Comparison of ENCODE assay signal across 8 mouse cellular contexts in the genomic region with DNA sequence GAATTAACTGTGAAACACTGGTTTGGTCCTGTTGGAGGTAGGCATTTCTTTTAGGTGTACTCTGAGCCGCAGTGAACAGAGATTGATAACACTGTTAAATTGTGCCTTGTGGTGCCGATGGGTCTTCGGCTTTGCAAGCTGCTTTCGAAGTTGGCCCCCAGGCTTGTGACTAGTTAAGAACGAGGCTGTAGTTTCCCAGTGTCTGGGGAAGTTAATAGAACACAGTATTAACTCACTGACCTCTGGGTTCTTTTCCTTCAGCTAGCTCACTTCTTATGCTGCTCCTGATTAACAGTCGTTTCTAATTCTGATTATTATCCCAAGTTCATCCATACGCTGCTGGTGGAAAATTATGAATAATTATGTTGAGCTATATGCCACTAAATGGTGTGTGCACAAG. TPM values are rescaled to one million over a fixed set of nuclear protein-coding genes. Genes with fewer than 3 reads are reported as not detected.
A peak's percentile ranks its signal among the peaks of the same experiment; 100 is the strongest.
DNase-seq lines count a peak whose midpoint lies in the region; ATAC-seq and TF ChIP-seq lines count a peak whose summit lies in the region.

No protein-coding gene starts in this region.

- DNase-seq in limb, embryonic 14.5 days (ENCODE audit: low spot score), result no peak
- no peak for DNase-seq in cerebellum, adult 11-12 months
- DNase-seq in gastrocnemius, postnatal 14 days, result no peak
- no peak for DNase-seq in cerebellum, adult 18-20 months

- H3K4me3 ChIP-seq in megakaryocyte, embryonic 14.5 days (replicated peaks), result peak overlapping the region; percentile 93
- peak overlapping the region; percentile 85 for H3K4me3 ChIP-seq in hindbrain, embryonic 13.5 days
- H3K4me3 ChIP-seq in limb, embryonic 14.5 days (replicated peaks; ENCODE audit: low read length), result peak overlapping the region; percentile 79
- peak overlapping the region; percentile 87 for H3K4me3 ChIP-seq in stomach, embryonic 16.5 days (replicated peaks; ENCODE audit: low read length)

- no peaks in the 10 kb centered on the region for H3K9me3 ChIP-seq in megakaryocyte, embryonic 14.5 days
- H3K9me3 ChIP-seq in hindbrain, embryonic 13.5 days, result no peaks in the 10 kb centered on the region
- H3K9me3 ChIP-seq in limb, embryonic 14.5 days (ENCODE audit: control insufficient read depth, low read length), result no peaks in the 10 kb centered on the region
- no peaks in the 10 kb centered on the region for H3K9me3 ChIP-seq in stomach, embryonic 16.5 days (replicated peaks; ENCODE audit: control insufficient read depth, low read length)

- WGBS in hindbrain, embryonic 13.5 days, result 35% methylated on average over 7 of the region's 7 CpGs
- WGBS in limb, embryonic 14.5 days, result 40% methylated on average over 7 of the region's 7 CpGs
- WGBS in stomach, embryonic 16.5 days, result 38% methylated on average over 7 of the region's 7 CpGs

- peak overlapping the region; percentile 65 for H3K4me2 ChIP-seq in hindbrain, embryonic 13.5 days
- peak overlapping the region; percentile 62 for H3K4me2 ChIP-seq in limb, embryonic 14.5 days (replicated peaks; ENCODE audit: low read depth, low read length, severe bottlenecking)
- H3K4me2 ChIP-seq in stomach, embryonic 16.5 days (ENCODE audit: low read depth, low read length), result peak overlapping the region; percentile 55

- ATAC-seq in megakaryocyte, adult 5-6 weeks (ENCODE audit: poor library complexity, severe bottlenecking), result no peak
- no peak for ATAC-seq in hindbrain, embryonic 13.5 days (ENCODE audit: low FRiP score)
- no peak for ATAC-seq in limb, embryonic 14.5 days (ENCODE audit: low FRiP score, low read depth)
- no peak for ATAC-seq in stomach, embryonic 16.5 days (ENCODE audit: insufficient read depth, low FRiP score)

- H3K4me1 ChIP-seq in megakaryocyte, embryonic 14.5 days, result peaks cover 47% of the 10 kb centered on the region
- peaks cover 32% of the 10 kb centered on the region for H3K4me1 ChIP-seq in hindbrain, embryonic 13.5 days (replicated peaks)
- H3K4me1 ChIP-seq in limb, embryonic 14.5 days (ENCODE audit: control insufficient read depth, insufficient read depth, low read length), result 0 out of 2 replicates have a peak, but pooled peaks cover 4% of the 10 kb centered on the region
- H3K4me1 ChIP-seq in stomach, embryonic 16.5 days (ENCODE audit: control insufficient read depth, insufficient read depth, low read length), result peaks cover 13% of the 10 kb centered on the region

- H3K9ac ChIP-seq in hindbrain, embryonic 13.5 days, result peak overlapping the region; percentile 92; the same call in 1 of the 2 replicates
- peak overlapping the region; percentile 40; the same call in 1 of the 2 replicates for H3K9ac ChIP-seq in limb, embryonic 14.5 days (ENCODE audit: low read depth, low read length, severe bottlenecking)
- H3K9ac ChIP-seq in stomach, embryonic 16.5 days (ENCODE audit: low read length), result peak overlapping the region; percentile 63

- H3K27me3 ChIP-seq in megakaryocyte, embryonic 14.5 days (replicated peaks), result no peaks in the 10 kb centered on the region
- H3K27me3 ChIP-seq in hindbrain, embryonic 13.5 days, result no peaks in the 10 kb centered on the region
- H3K27me3 ChIP-seq in limb, embryonic 14.5 days (ENCODE audit: control insufficient read depth, insufficient read depth, low read length), result no peaks in the 10 kb centered on the region
- no peaks in the 10 kb centered on the region for H3K27me3 ChIP-seq in stomach, embryonic 16.5 days (ENCODE audit: control insufficient read depth, insufficient read depth, low read length)

- H3K27ac ChIP-seq in hindbrain, embryonic 13.5 days, result no peak overlapping the region
- no peak overlapping the region for H3K27ac ChIP-seq in limb, embryonic 14.5 days (replicated peaks; ENCODE audit: low read depth, low read length)
- no peak overlapping the region for H3K27ac ChIP-seq in stomach, embryonic 16.5 days (ENCODE audit: low read length)

- intact Hi-C loops in gastrocnemius, postnatal 14 days (cut with DNase I; ENCODE audit: low total_unique reads), result no loop called here

- TF ChIP-seq POLR2A in limb, embryonic 14.5 days (IDR thresholded peaks at IDR 0.05; ENCODE audit: borderline replicate concordance, extremely low read depth, insufficient read depth, insufficient read length), result no peak

- peaks cover 43% of the 10 kb centered on the region for H3K36me3 ChIP-seq in megakaryocyte, embryonic 14.5 days (replicated peaks; ENCODE audit: low read length)
- H3K36me3 ChIP-seq in hindbrain, embryonic 13.5 days, result peaks cover 7% of the 10 kb centered on the region
- no peaks in the 10 kb centered on the region for H3K36me3 ChIP-seq in limb, embryonic 14.5 days (ENCODE audit: control insufficient read depth, insufficient read depth, low read length)
- no peaks in the 10 kb centered on the region for H3K36me3 ChIP-seq in stomach, embryonic 16.5 days (ENCODE audit: control insufficient read depth, insufficient read depth, low read length)

RNA-seq across cellular contexts. Expression of gene Stx7, which starts 1.0 kb away (rescaled TPM):
- 109 and 228 TPM in 2 replicates for polyA plus RNA-seq in megakaryocyte, embryonic 14.5 days (2012; ENCODE audit: insufficient read depth, low replicate concordance)
- total RNA-seq in megakaryocyte, adult 5-6 weeks (2015), result 163 and 174 TPM in 2 replicates
- 174 and 189 TPM in 2 replicates for total RNA-seq in megakaryocyte, adult 5-6 weeks (2017)
- 273 and 279 TPM in 2 replicates for polyA plus RNA-seq in hindbrain, embryonic 13.5 days (2015; fragmentation: Nextera tagmentation; extraction: Ambion mirVana)
- 60.1 and 61.1 TPM in 2 replicates for polyA plus RNA-seq in limb, embryonic 14.5 days (2012; rRNA removed)
- 68.0 and 69.3 TPM in 2 replicates for polyA plus RNA-seq in limb, embryonic 14.5 days (2014; fragmentation: Nextera tagmentation; extraction: Ambion mirVana)
- polyA plus RNA-seq in stomach, embryonic 16.5 days (2015; fragmentation: Nextera tagmentation; extraction: Ambion mirVana), result 102 TPM in 2 replicates
- total RNA-seq in gastrocnemius, postnatal 14 days (2021), result 10 to 100 TPM; 23.6 to 35.9 TPM

RNA-seq across cellular contexts. Expression of gene Taar9, which starts 40.8 kb away (rescaled TPM):
- not detected in 2 replicates for polyA plus RNA-seq in megakaryocyte, embryonic 14.5 days (2012; ENCODE audit: insufficient read depth, low replicate concordance)
- not detected in 2 replicates for total RNA-seq in megakaryocyte, adult 5-6 weeks (2015)
- total RNA-seq in megakaryocyte, adult 5-6 weeks (2017), result not detected in 2 replicates
- polyA plus RNA-seq in hindbrain, embryonic 13.5 days (2015; fragmentation: Nextera tagmentation; extraction: Ambion mirVana), result not detected in 2 replicates
- not detected in 2 replicates for polyA plus RNA-seq in limb, embryonic 14.5 days (2012; rRNA removed)
- polyA plus RNA-seq in limb, embryonic 14.5 days (2014; fragmentation: Nextera tagmentation; extraction: Ambion mirVana), result not detected in 2 replicates
- polyA plus RNA-seq in stomach, embryonic 16.5 days (2015; fragmentation: Nextera tagmentation; extraction: Ambion mirVana), result not detected in 2 replicates
- total RNA-seq in gastrocnemius, postnatal 14 days (2021), result not detected

RNA-seq across cellular contexts. Expression of gene Taar8c, which starts 48.4 kb away (rescaled TPM):
- polyA plus RNA-seq in megakaryocyte, embryonic 14.5 days (2012; ENCODE audit: insufficient read depth, low replicate concordance), result not detected in 2 replicates
- total RNA-seq in megakaryocyte, adult 5-6 weeks (2015), result not detected in 2 replicates
- total RNA-seq in megakaryocyte, adult 5-6 weeks (2017), result not detected in 2 replicates
- polyA plus RNA-seq in hindbrain, embryonic 13.5 days (2015; fragmentation: Nextera tagmentation; extraction: Ambion mirVana), result not detected in 2 replicates
- polyA plus RNA-seq in limb, embryonic 14.5 days (2012; rRNA removed), result not detected in 2 replicates
- polyA plus RNA-seq in limb, embryonic 14.5 days (2014; fragmentation: Nextera tagmentation; extraction: Ambion mirVana), result not detected in 2 replicates
- not detected in 2 replicates for polyA plus RNA-seq in stomach, embryonic 16.5 days (2015; fragmentation: Nextera tagmentation; extraction: Ambion mirVana)
- not detected for total RNA-seq in gastrocnemius, postnatal 14 days (2021)

RNA-seq across cellular contexts. Expression of gene Taar8b, which starts 58.0 kb away (rescaled TPM):
- not detected in 2 replicates for polyA plus RNA-seq in megakaryocyte, embryonic 14.5 days (2012; ENCODE audit: insufficient read depth, low replicate concordance)
- total RNA-seq in megakaryocyte, adult 5-6 weeks (2015), result not detected in 2 replicates
- total RNA-seq in megakaryocyte, adult 5-6 weeks (2017), result not detected in 2 replicates
- polyA plus RNA-seq in hindbrain, embryonic 13.5 days (2015; fragmentation: Nextera tagmentation; extraction: Ambion mirVana), result not detected in 2 replicates
- polyA plus RNA-seq in limb, embryonic 14.5 days (2012; rRNA removed), result not detected in 2 replicates
- polyA plus RNA-seq in limb, embryonic 14.5 days (2014; fragmentation: Nextera tagmentation; extraction: Ambion mirVana), result not detected in 2 replicates
- not detected in 2 replicates for polyA plus RNA-seq in stomach, embryonic 16.5 days (2015; fragmentation: Nextera tagmentation; extraction: Ambion mirVana)
- not detected for total RNA-seq in gastrocnemius, postnatal 14 days (2021)

Comparison
In these comparisons a context has a peak if more than half of its experiments do, and no peak if none do; other contexts are left out.
1. H3K9ac ChIP-seq: peak in every context shown above with its lines; median percentile 92 in hindbrain, embryonic 13.5 days; 63 in stomach, embryonic 16.5 days; 40 in limb, embryonic 14.5 days.